Mouse (Mus musculus): ENCODE measurements at regions not wholly inside any gene's neighbourhood (a gene's known extent, or its start where the extent isn't known, plus 50 kb on each side); places are given as distances from the start of the nearest gene placed in this dataset.

DNA sequence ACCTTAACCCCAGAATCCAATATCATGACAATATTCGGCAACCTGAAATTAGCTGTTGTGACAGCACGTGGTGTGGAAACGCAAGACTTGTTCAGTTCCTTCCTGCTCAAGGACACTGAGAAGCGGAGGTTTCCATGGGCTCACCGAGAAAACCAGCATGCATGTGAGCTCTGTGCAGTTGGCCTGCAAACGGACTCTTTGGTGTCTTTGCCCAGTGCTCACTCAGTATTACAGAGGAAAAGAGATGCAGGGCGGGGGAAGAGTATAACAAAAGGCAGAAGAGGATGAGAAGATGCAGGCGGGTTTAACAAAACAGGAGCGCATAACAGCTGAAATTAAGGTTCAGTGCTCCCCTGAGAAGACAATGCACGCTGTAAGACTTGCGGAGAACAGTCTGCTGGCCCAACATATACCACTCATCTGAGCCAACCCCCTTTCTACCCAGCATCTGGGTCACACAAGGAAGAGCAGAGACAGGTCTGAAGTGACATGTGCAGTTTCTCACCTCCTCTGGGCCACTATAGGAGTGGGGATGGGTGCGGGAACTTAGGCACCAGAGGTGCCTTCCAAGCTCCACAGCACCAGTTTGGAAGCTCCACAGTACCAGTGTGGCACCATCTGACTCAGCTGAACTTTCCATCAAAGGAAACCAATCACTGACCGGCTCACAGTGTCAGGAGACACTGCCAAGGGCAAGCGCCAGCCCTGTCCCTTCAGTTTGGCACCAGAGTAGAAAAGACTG lies 133.6 kb upstream of the Klf7 start:
- no peaks in the 10 kb centered on the region for H3K79me3 ChIP-seq (ENCODE audit: low read depth)
- H3ac ChIP-seq (ENCODE audit: control insufficient read depth, insufficient read length, low read depth) = no peak overlapping the region
- no peak overlapping the region for H3K4me3 ChIP-seq (ENCODE audit: insufficient read depth, poor library complexity, severe bottlenecking)
- H3K27me3 ChIP-seq (ENCODE audit: control insufficient read depth, insufficient read depth, insufficient read length) = no peaks in the 10 kb centered on the region
- H3K36me3 ChIP-seq (ENCODE audit: control insufficient read depth, insufficient read depth) = no peaks in the 10 kb centered on the region
- H3K79me2 ChIP-seq (ENCODE audit: control insufficient read depth, insufficient read depth) = no peaks in the 10 kb centered on the region
- TF ChIP-seq MYOG (IDR thresholded peaks at IDR 0.05; ENCODE audit: control insufficient read depth, extremely low read depth, insufficient read length) (no peak), MYOD1 (IDR thresholded peaks at IDR 0.05; ENCODE audit: control insufficient read depth, insufficient read length, low read depth) (no peak), FOSL1 (IDR thresholded peaks at IDR 0.05; ENCODE audit: insufficient read depth, low read length, poor library complexity, severe bottlenecking) (no peak), MAX (IDR thresholded peaks at IDR 0.05) (no peak), CTCF (IDR thresholded peaks at IDR 0.05; ENCODE audit: control insufficient read depth, insufficient read depth, insufficient read length) (no peak), USF1 (IDR thresholded peaks at IDR 0.05; ENCODE audit: low read depth) (no peak), CEBPB (IDR thresholded peaks at IDR 0.05; ENCODE audit: low read depth) (no peak)

DNA sequence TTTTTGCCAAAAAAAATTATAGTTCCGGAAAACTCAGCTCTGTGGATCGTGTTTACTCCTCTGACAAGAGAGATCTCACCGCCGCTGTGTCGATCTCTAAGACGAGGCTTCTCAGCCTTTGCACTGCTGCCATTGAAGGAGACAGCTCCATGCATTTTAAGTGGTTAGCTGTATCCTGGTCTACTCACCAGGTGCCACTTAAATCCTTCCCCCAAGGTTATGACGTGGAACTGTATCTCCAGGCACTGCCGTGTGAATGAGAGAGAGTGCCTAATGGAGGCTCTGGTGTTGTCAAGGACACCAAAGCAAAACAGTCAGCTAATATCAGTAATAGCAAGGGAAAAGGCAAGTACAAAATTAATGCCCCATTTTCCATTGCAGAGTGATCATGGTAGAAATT lies 132.6 kb upstream of the Klf7 start:
- Histone ChIP-seq H3ac (ENCODE audit: control insufficient read depth, insufficient read length, low read depth) (no peak overlapping the region), H3K79me2 (ENCODE audit: control insufficient read depth, insufficient read depth) (no peaks in the 10 kb centered on the region), H3K79me3 (ENCODE audit: low read depth) (no peaks in the 10 kb centered on the region), H3K4me3 (ENCODE audit: insufficient read depth, poor library complexity, severe bottlenecking) (no peak overlapping the region), H3K27me3 (ENCODE audit: control insufficient read depth, insufficient read depth, insufficient read length) (no peaks in the 10 kb centered on the region), H3K36me3 (ENCODE audit: control insufficient read depth, insufficient read depth) (no peaks in the 10 kb centered on the region)
- no peak for TF ChIP-seq CEBPB (IDR thresholded peaks at IDR 0.05; ENCODE audit: low read depth)
- no peak for TF ChIP-seq CTCF (IDR thresholded peaks at IDR 0.05; ENCODE audit: control insufficient read depth, insufficient read depth, insufficient read length)
- no peak for TF ChIP-seq USF1 (IDR thresholded peaks at IDR 0.05; ENCODE audit: low read depth)
- no peak for TF ChIP-seq MYOD1 (IDR thresholded peaks at IDR 0.05; ENCODE audit: control insufficient read depth, insufficient read length, low read depth)
- TF ChIP-seq MYOG (IDR thresholded peaks at IDR 0.05; ENCODE audit: control insufficient read depth, extremely low read depth, insufficient read length) = no peak
- no peak for TF ChIP-seq FOSL1 (IDR thresholded peaks at IDR 0.05; ENCODE audit: insufficient read depth, low read length, poor library complexity, severe bottlenecking)
- TF ChIP-seq MAX (IDR thresholded peaks at IDR 0.05) = no peak

DNA sequence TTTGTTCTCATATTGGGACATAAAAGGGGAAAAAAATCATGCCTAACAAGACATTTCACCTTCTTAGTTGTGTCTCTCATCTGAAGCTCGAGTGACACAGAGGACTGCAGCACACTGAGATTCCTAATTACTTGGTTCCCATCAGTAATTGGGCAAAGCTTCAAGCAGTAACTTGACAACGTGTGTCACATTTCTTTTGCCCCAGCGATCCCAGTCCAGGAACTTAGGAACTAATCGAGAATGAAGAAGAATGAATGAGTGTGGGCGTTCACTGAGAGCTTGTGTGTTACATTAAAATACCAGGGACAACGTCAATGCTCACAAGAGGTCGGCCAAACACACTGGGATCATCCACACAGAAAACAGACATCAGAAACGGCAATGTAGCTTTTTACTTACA lies 131.9 kb upstream of the Klf7 start:
- Histone ChIP-seq H3K79me2 (ENCODE audit: control insufficient read depth, insufficient read depth) (no peaks in the 10 kb centered on the region), H3K27me3 (ENCODE audit: control insufficient read depth, insufficient read depth, insufficient read length) (no peaks in the 10 kb centered on the region), H3K36me3 (ENCODE audit: control insufficient read depth, insufficient read depth) (no peaks in the 10 kb centered on the region), H3K79me3 (ENCODE audit: low read depth) (no peaks in the 10 kb centered on the region), H3K4me3 (ENCODE audit: insufficient read depth, poor library complexity, severe bottlenecking) (no peak overlapping the region), H3ac (ENCODE audit: control insufficient read depth, insufficient read length, low read depth) (no peak overlapping the region)
- no peak for TF ChIP-seq MYOG (IDR thresholded peaks at IDR 0.05; ENCODE audit: control insufficient read depth, extremely low read depth, insufficient read length)
- TF ChIP-seq MYOD1 (IDR thresholded peaks at IDR 0.05; ENCODE audit: control insufficient read depth, insufficient read length, low read depth) = no peak
- TF ChIP-seq MAX (IDR thresholded peaks at IDR 0.05) = no peak

DNA sequence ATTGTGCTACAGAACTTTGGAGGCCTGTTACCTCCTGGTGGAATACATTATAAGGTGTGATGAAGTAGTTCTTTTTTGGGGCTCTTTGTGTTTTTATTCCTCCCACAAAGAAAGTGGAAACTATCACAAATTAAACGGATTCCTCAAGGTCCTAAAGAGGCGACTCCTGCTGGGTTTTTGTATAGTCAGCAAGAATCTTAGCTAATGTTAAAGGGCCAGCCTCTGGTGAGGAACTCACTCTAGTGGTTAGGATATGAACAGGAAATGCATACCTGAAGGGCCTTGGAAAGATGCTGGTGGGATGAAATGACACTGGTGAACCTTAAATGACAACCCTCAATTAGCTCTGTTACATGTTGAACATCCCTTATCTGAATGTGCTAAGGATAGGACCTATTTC lies 120.3 kb upstream of the Klf7 start:
- Histone ChIP-seq H3K79me2 (ENCODE audit: control insufficient read depth, insufficient read depth) (no peaks in the 10 kb centered on the region), H3K4me3 (ENCODE audit: insufficient read depth, poor library complexity, severe bottlenecking) (no peak overlapping the region), H3ac (ENCODE audit: control insufficient read depth, insufficient read length, low read depth) (no peak overlapping the region), H3K36me3 (ENCODE audit: control insufficient read depth, insufficient read depth) (no peaks in the 10 kb centered on the region), H3K27me3 (ENCODE audit: control insufficient read depth, insufficient read depth, insufficient read length) (no peaks in the 10 kb centered on the region), H3K79me3 (ENCODE audit: low read depth) (no peaks in the 10 kb centered on the region)
- TF ChIP-seq MYOG (IDR thresholded peaks at IDR 0.05; ENCODE audit: control insufficient read depth, extremely low read depth, insufficient read length) = no peak
- no peak for TF ChIP-seq CEBPB (IDR thresholded peaks at IDR 0.05; ENCODE audit: low read depth)
- no peak for TF ChIP-seq USF1 (IDR thresholded peaks at IDR 0.05; ENCODE audit: low read depth)
- no peak for TF ChIP-seq MYOD1 (IDR thresholded peaks at IDR 0.05; ENCODE audit: control insufficient read depth, insufficient read length, low read depth)
- no peak for TF ChIP-seq FOSL1 (IDR thresholded peaks at IDR 0.05; ENCODE audit: insufficient read depth, low read length, poor library complexity, severe bottlenecking)
- no peak for TF ChIP-seq MAX (IDR thresholded peaks at IDR 0.05)
- TF ChIP-seq CTCF (IDR thresholded peaks at IDR 0.05; ENCODE audit: control insufficient read depth, insufficient read depth, insufficient read length) = no peak

DNA sequence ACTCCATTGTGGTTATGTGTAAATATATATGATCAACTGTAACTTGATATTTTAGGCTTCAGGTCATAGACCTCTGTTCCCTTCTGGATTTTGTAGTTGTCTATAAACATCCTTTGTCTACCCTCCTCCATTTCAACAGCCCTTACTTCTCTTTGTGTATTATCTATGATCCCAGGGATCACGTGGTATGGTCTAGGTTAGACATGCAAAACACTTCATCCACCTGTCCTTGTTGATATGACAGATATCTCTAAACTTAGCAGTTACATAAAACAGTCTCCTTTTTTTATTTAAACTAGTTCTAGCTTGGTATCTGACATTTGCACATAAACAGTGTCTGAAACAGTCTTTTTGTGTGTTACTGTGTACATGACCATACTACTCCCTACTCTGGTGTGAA lies 107.6 kb upstream of the Klf7 start:
- Histone ChIP-seq H3K79me3 (ENCODE audit: low read depth) (no peaks in the 10 kb centered on the region), H3ac (ENCODE audit: control insufficient read depth, insufficient read length, low read depth) (no peak overlapping the region), H3K36me3 (ENCODE audit: control insufficient read depth, insufficient read depth) (no peaks in the 10 kb centered on the region), H3K79me2 (ENCODE audit: control insufficient read depth, insufficient read depth) (no peaks in the 10 kb centered on the region), H3K4me3 (ENCODE audit: insufficient read depth, poor library complexity, severe bottlenecking) (no peak overlapping the region), H3K27me3 (ENCODE audit: control insufficient read depth, insufficient read depth, insufficient read length) (no peaks in the 10 kb centered on the region)
- TF ChIP-seq CTCF (IDR thresholded peaks at IDR 0.05; ENCODE audit: control insufficient read depth, insufficient read depth, insufficient read length) = no peak
- TF ChIP-seq CEBPB (IDR thresholded peaks at IDR 0.05; ENCODE audit: low read depth) = no peak
- no peak for TF ChIP-seq MYOG (IDR thresholded peaks at IDR 0.05; ENCODE audit: control insufficient read depth, extremely low read depth, insufficient read length)
- no peak for TF ChIP-seq MAX (IDR thresholded peaks at IDR 0.05)
- no peak for TF ChIP-seq USF1 (IDR thresholded peaks at IDR 0.05; ENCODE audit: low read depth)
- no peak for TF ChIP-seq MYOD1 (IDR thresholded peaks at IDR 0.05; ENCODE audit: control insufficient read depth, insufficient read length, low read depth)
- no peak for TF ChIP-seq FOSL1 (IDR thresholded peaks at IDR 0.05; ENCODE audit: insufficient read depth, low read length, poor library complexity, severe bottlenecking)
